Mouse (Mus musculus): Measurements from ENCODE around the gene Palm. TPM values are rescaled to one million over a fixed set of nuclear protein-coding genes. Genes with fewer than 3 reads are reported as not detected.
A peak's percentile ranks its signal among the peaks of the same experiment; 100 is the strongest.

The Palm gene
- polyA plus RNA-seq, 1 experiment from 2014 or later, result 44.8 TPM

- H3K9ac ChIP-seq (ENCODE audit: low read depth, low read length), result peak overlapping the region; percentile 100; the same call in 1 of the 2 replicates
- H3K4me3 ChIP-seq (ENCODE audit: low read length), result no peak overlapping the region
- H3K4me1 ChIP-seq (ENCODE audit: control insufficient read depth, insufficient read depth, low read length), result peaks cover 47% of the 10 kb centered on the region
Observed at GRCm38 (mm10) chr10:79859116-79859515, 65.7 kb downstream of the Palm start.

GRCm38 (mm10) chr10:79860079-79860911, 66.9 kb downstream of the Palm start:
- WGBS, result 89% methylated on average over 26 of the region's 26 CpGs
- ATAC-seq, result no peak
- peak overlapping the region; percentile 2; the same call in 1 of the 2 replicates for H3K9ac ChIP-seq (ENCODE audit: low read depth, low read length)
- no peaks in the 10 kb centered on the region for H3K9me3 ChIP-seq (ENCODE audit: control insufficient read depth, low read length)
- H3K36me3 ChIP-seq (ENCODE audit: control insufficient read depth, insufficient read depth, low read length), result peaks cover 48% of the 10 kb centered on the region
- no peak overlapping the region for H3K4me2 ChIP-seq (ENCODE audit: low read depth, low read length)
- H3K27ac ChIP-seq (ENCODE audit: low read length), result no peak overlapping the region
- peaks cover 47% of the 10 kb centered on the region for H3K4me1 ChIP-seq (ENCODE audit: control insufficient read depth, insufficient read depth, low read length)
- H3K27me3 ChIP-seq (replicated peaks; ENCODE audit: control insufficient read depth, insufficient read depth, low read length), result no peaks in the 10 kb centered on the region
- no peak overlapping the region for H3K4me3 ChIP-seq (ENCODE audit: low read length)

More at GRCm38 (mm10) chr10:79859116-79859515, 65.7 kb downstream of the Palm start:
- H3K9me3 ChIP-seq (ENCODE audit: control insufficient read depth, low read length), result no peaks in the 10 kb centered on the region
- no peak for ATAC-seq
- H3K36me3 ChIP-seq (ENCODE audit: control insufficient read depth, insufficient read depth, low read length), result peaks cover 48% of the 10 kb centered on the region
- H3K27ac ChIP-seq (ENCODE audit: low read length), result no peak overlapping the region
- no peak overlapping the region for H3K4me2 ChIP-seq (ENCODE audit: low read depth, low read length)
- 73% methylated on average over 11 of the region's 11 CpGs for WGBS
- no peaks in the 10 kb centered on the region for H3K27me3 ChIP-seq (replicated peaks; ENCODE audit: control insufficient read depth, insufficient read depth, low read length)

- Histone ChIP-seq H3K27ac (ENCODE audit: low read length) (peak overlapping the region; percentile 2; the same call in 1 of the 2 replicates), H3K9ac (ENCODE audit: low read depth, low read length) (peak overlapping the region; percentile 2)
- ATAC-seq, result no peak
Observed at GRCm38 (mm10) chr10:79861230-79862048, 68.1 kb downstream of the Palm start.

GRCm38 (mm10) chr10:79862049-79862788, 68.8 kb downstream of the Palm start:
- 85% methylated on average over 23 of the region's 23 CpGs for WGBS
- H3K36me3 ChIP-seq (ENCODE audit: control insufficient read depth, insufficient read depth, low read length), result peaks cover 43% of the 10 kb centered on the region
- peaks cover 38% of the 10 kb centered on the region for H3K4me1 ChIP-seq (ENCODE audit: control insufficient read depth, insufficient read depth, low read length)
- no peaks in the 10 kb centered on the region for H3K9me3 ChIP-seq (ENCODE audit: control insufficient read depth, low read length)
- H3K4me3 ChIP-seq (ENCODE audit: low read length), result no peak overlapping the region
- H3K27ac ChIP-seq (ENCODE audit: low read length), result no peak overlapping the region
- ATAC-seq, result no peak
- no peak overlapping the region for H3K4me2 ChIP-seq (ENCODE audit: low read depth, low read length)
- no peaks in the 10 kb centered on the region for H3K27me3 ChIP-seq (replicated peaks; ENCODE audit: control insufficient read depth, insufficient read depth, low read length)
- no peak overlapping the region for H3K9ac ChIP-seq (ENCODE audit: low read depth, low read length)

More at GRCm38 (mm10) chr10:79861230-79862048, 68.1 kb downstream of the Palm start:
- no peak overlapping the region for H3K4me3 ChIP-seq (ENCODE audit: low read length)
- H3K4me1 ChIP-seq (ENCODE audit: control insufficient read depth, insufficient read depth, low read length), result peaks cover 46% of the 10 kb centered on the region
- WGBS, result 64% methylated on average over 25 of the region's 25 CpGs
- peaks cover 47% of the 10 kb centered on the region for H3K36me3 ChIP-seq (ENCODE audit: control insufficient read depth, insufficient read depth, low read length)
- H3K4me2 ChIP-seq (ENCODE audit: low read depth, low read length), result no peak overlapping the region
- H3K9me3 ChIP-seq (ENCODE audit: control insufficient read depth, low read length), result no peaks in the 10 kb centered on the region
- H3K27me3 ChIP-seq (replicated peaks; ENCODE audit: control insufficient read depth, insufficient read depth, low read length), result no peaks in the 10 kb centered on the region

GRCm38 (mm10) chr10:79862925-79863324, 69.6 kb downstream of the Palm start:
- WGBS, result 65% methylated on average over 10 of the region's 10 CpGs
- peaks cover 41% of the 10 kb centered on the region for H3K36me3 ChIP-seq (ENCODE audit: control insufficient read depth, insufficient read depth, low read length)

GRCm38 (mm10) chr10:79864351-79865188, 71.2 kb downstream of the Palm start:
- Histone ChIP-seq H3K36me3 (ENCODE audit: control insufficient read depth, insufficient read depth, low read length) (peaks cover 35% of the 10 kb centered on the region), H3K9me3 (ENCODE audit: control insufficient read depth, low read length) (no peaks in the 10 kb centered on the region), H3K4me2 (ENCODE audit: low read depth, low read length) (no peak overlapping the region), H3K4me1 (ENCODE audit: control insufficient read depth, insufficient read depth, low read length) (peaks cover 15% of the 10 kb centered on the region), H3K4me3 (ENCODE audit: low read length) (no peak overlapping the region), H3K27me3 (replicated peaks; ENCODE audit: control insufficient read depth, insufficient read depth, low read length) (no peaks in the 10 kb centered on the region), H3K9ac (ENCODE audit: low read depth, low read length) (no peak overlapping the region), H3K27ac (ENCODE audit: low read length) (no peak overlapping the region)
- 57% methylated on average over 9 of the region's 10 CpGs for WGBS
- peak; percentile 27 for ATAC-seq

More at GRCm38 (mm10) chr10:79862925-79863324, 69.6 kb downstream of the Palm start:
- Histone ChIP-seq H3K9me3 (ENCODE audit: control insufficient read depth, low read length) (no peaks in the 10 kb centered on the region), H3K27ac (ENCODE audit: low read length) (no peak overlapping the region), H3K9ac (ENCODE audit: low read depth, low read length) (no peak overlapping the region), H3K4me2 (ENCODE audit: low read depth, low read length) (no peak overlapping the region), H3K4me3 (ENCODE audit: low read length) (no peak overlapping the region), H3K27me3 (replicated peaks; ENCODE audit: control insufficient read depth, insufficient read depth, low read length) (no peaks in the 10 kb centered on the region), H3K4me1 (ENCODE audit: control insufficient read depth, insufficient read depth, low read length) (peaks cover 31% of the 10 kb centered on the region)
- ATAC-seq, result no peak

GRCm38 (mm10) chr10:79865189-79865601, 71.8 kb downstream of the Palm start:
- 60% methylated on average over 12 of the region's 12 CpGs for WGBS
- peaks cover 28% of the 10 kb centered on the region for H3K36me3 ChIP-seq (ENCODE audit: control insufficient read depth, insufficient read depth, low read length)
- no peaks in the 10 kb centered on the region for H3K9me3 ChIP-seq (ENCODE audit: control insufficient read depth, low read length)
- H3K4me3 ChIP-seq (ENCODE audit: low read length), result no peak overlapping the region
- no peak overlapping the region for H3K9ac ChIP-seq (ENCODE audit: low read depth, low read length)
- H3K27ac ChIP-seq (ENCODE audit: low read length), result no peak overlapping the region
- ATAC-seq, result peak; percentile 14; the same call in 1 of the 2 replicates
- peaks cover 9% of the 10 kb centered on the region for H3K4me1 ChIP-seq (ENCODE audit: control insufficient read depth, insufficient read depth, low read length)
- H3K27me3 ChIP-seq (replicated peaks; ENCODE audit: control insufficient read depth, insufficient read depth, low read length), result no peaks in the 10 kb centered on the region
- no peak overlapping the region for H3K4me2 ChIP-seq (ENCODE audit: low read depth, low read length)

GRCm38 (mm10) chr10:79865801-79866295, 72.5 kb downstream of the Palm start:
- peak; percentile 14; the same call in 1 of the 2 replicates for ATAC-seq
- peaks cover 3% of the 10 kb centered on the region for H3K4me1 ChIP-seq (ENCODE audit: control insufficient read depth, insufficient read depth, low read length)
- no peaks in the 10 kb centered on the region for H3K9me3 ChIP-seq (ENCODE audit: control insufficient read depth, low read length)
- no peak overlapping the region for H3K4me3 ChIP-seq (ENCODE audit: low read length)
- 64% methylated on average over 19 of the region's 19 CpGs for WGBS
- H3K36me3 ChIP-seq (ENCODE audit: control insufficient read depth, insufficient read depth, low read length), result peaks cover 22% of the 10 kb centered on the region
- H3K9ac ChIP-seq (ENCODE audit: low read depth, low read length), result no peak overlapping the region
- H3K4me2 ChIP-seq (ENCODE audit: low read depth, low read length), result no peak overlapping the region
- no peaks in the 10 kb centered on the region for H3K27me3 ChIP-seq (replicated peaks; ENCODE audit: control insufficient read depth, insufficient read depth, low read length)
- H3K27ac ChIP-seq (ENCODE audit: low read length), result no peak overlapping the region
